Mouse (Mus musculus) frontal cortex, postnatal 14 days (tissue): Measurements from ENCODE around the gene Fbxo33.

Experiments
- DNase-seq, 2 experiments: peaks; one replicate each; pipeline ENCODE4 v3.0.0; 2022; ENCODE audit warnings: low spot score in 2 of 2

Gene Fbxo33

GRCm38 (mm10) chr12:59198750-59199149 lies 20.8 kb downstream of the Fbxo33 start:
- no peak for DNase-seq

- DNase-seq, result no peak
These were observed 23.6 kb downstream of the Fbxo33 start for GRCm38 (mm10) chr12:59195941-59196340.

GRCm38 (mm10) chr12:59195065-59195464 lies 24.5 kb downstream of the Fbxo33 start:
- no peak for DNase-seq

- no peak for DNase-seq
These were observed 25.1 kb downstream of the Fbxo33 start for GRCm38 (mm10) chr12:59194341-59195003.

GRCm38 (mm10) chr12:59193637-59194036 lies 25.9 kb downstream of the Fbxo33 start:
- DNase-seq, result no peak

- DNase-seq, result no peak
These were observed 31.3 kb downstream of the Fbxo33 start for GRCm38 (mm10) chr12:59188086-59188682.

- no peak for DNase-seq
These were observed 41.7 kb downstream of the Fbxo33 start for GRCm38 (mm10) chr12:59177814-59178213.

GRCm38 (mm10) chr12:59169935-59170334 lies 49.6 kb downstream of the Fbxo33 start:
- DNase-seq, result no peak

- DNase-seq, result no peak
These were observed 53.0 kb downstream of the Fbxo33 start for GRCm38 (mm10) chr12:59166557-59166956.

GRCm38 (mm10) chr12:59164522-59164921 lies 55.0 kb downstream of the Fbxo33 start:
- no peak for DNase-seq

- DNase-seq, result no peak
These were observed 56.7 kb downstream of the Fbxo33 start for GRCm38 (mm10) chr12:59162797-59163196.

- DNase-seq, result no peak
These were observed 58.4 kb downstream of the Fbxo33 start for GRCm38 (mm10) chr12:59161091-59161490.
